Mouse (Mus musculus) neural tube, embryonic 11.5 days (tissue): ENCODE results near the gene Ppara. TPM values are rescaled to one million over a fixed set of nuclear protein-coding genes. Genes with fewer than 3 reads are reported as not detected.

Experiments
- ATAC-seq: fragments of 200-750 bp; cut with Nextera tagmentation; 2 replicates; pipeline ENCODE4 v1.8.0; 2017; ENCODE audit warnings: moderate number of reproducible peaks, mild to moderate bottlenecking, moderate TSS enrichment, moderate library complexity; ENCODE audit not compliant: insufficient read depth, low FRiP score, low TSS enrichment
- DNase-seq: peaks from one replicate; pipeline ENCODE4 v3.0.0-alpha.2; 2015; ENCODE audit warnings: low spot score
- H3K27ac ChIP-seq: fragments of 300-500 bp; sonication (generic); 2 replicates; pipeline ENCODE4 v1.5.1; 2014; ENCODE audit warnings: low read depth, mild to moderate bottlenecking, low read length
- H3K27me3 ChIP-seq: fragments of 300-500 bp; sonication (generic); 2 replicates; pipeline ENCODE4 v1.6.1; 2014; ENCODE audit warnings: mild to moderate bottlenecking, low read length, mixed read lengths; ENCODE audit not compliant: control insufficient read depth, insufficient read depth
- H3K36me3 ChIP-seq: fragments of 300-500 bp; sonication (generic); 2 replicates; pipeline ENCODE4 v1.6.1; 2014; ENCODE audit warnings: mild to moderate bottlenecking, low read length, moderate library complexity, mixed read lengths; ENCODE audit not compliant: control insufficient read depth, insufficient read depth
- H3K4me1 ChIP-seq: fragments of 300-500 bp; sonication (generic); 2 replicates; pipeline ENCODE4 v1.6.1; 2014; ENCODE audit warnings: low read length, mixed read lengths; ENCODE audit not compliant: control insufficient read depth, insufficient read depth
- H3K4me2 ChIP-seq: fragments of 300-500 bp; sonication (generic); 2 replicates; pipeline ENCODE4 v1.6.1; 2014; ENCODE audit warnings: low read depth, mild to moderate bottlenecking, moderate library complexity
- H3K4me3 ChIP-seq: fragments of 300-500 bp; sonication (generic); 2 replicates; pipeline ENCODE4 v1.5.1; 2014; ENCODE audit warnings: low read depth, low read length
- H3K9ac ChIP-seq: fragments of 300-500 bp; sonication (generic); 2 replicates; pipeline ENCODE4 v1.6.1; 2014; ENCODE audit warnings: mild to moderate bottlenecking, low read length
- H3K9me3 ChIP-seq: fragments of 300-500 bp; sonication (generic); 2 replicates; pipeline ENCODE4 v1.6.1; 2016; ENCODE audit warnings: low read length; ENCODE audit not compliant: control insufficient read depth
- WGBS: fragments of 180-500 bp; shearing (Covaris S2); extraction: QIAGEN DNeasy Blood & Tissue Kit; methylation state at CpG from one replicate; pipeline ENCODE4 v1.1.7; 2014; 5-methylcytosine and 5-hydroxymethylcytosine counted together
- polyA plus RNA-seq: library from polyadenylated mRNA; unstranded; fragments of >200 nt; fragmentation: Nextera tagmentation; extraction: Ambion mirVana; gene quantifications from 2 replicates; pipeline ENCODE4 v1.2.1, GENCODE M21; 2014

The Ppara gene
- polyA plus RNA-seq, 1 experiment from 2014 or later: 0.25 TPM

DNA sequence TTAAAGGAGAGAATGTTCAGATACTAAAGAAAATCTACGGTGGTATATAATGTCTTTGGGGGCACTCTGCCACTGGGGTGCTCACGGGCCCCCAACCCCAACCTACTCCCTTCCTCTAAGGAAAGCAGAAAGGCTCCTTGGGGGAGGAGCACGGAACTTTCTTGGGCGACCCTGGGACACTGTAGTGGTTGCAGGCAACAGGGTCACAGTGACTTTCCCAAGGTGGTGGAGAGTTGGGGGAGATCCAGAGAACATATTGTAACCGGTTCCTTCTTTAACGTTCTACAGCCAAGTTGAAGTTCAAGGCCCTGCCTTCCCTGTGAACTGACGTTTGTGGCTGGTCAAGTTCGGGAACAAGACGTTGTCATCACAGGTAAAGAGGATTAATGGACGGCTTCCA is 1.7 kb downstream of the Ppara start:
- no peak overlapping the region for H3K9ac ChIP-seq
- H3K36me3 ChIP-seq: no peaks in the 10 kb centered on the region
- H3K9me3 ChIP-seq: no peaks in the 10 kb centered on the region
- peaks cover 3% of the 10 kb centered on the region; the same call in 1 of the 2 replicates for H3K4me1 ChIP-seq
- H3K4me3 ChIP-seq: no peak overlapping the region
- ATAC-seq: no peak
- no peak overlapping the region for H3K4me2 ChIP-seq
- no peak for DNase-seq
- peaks cover 48% of the 10 kb centered on the region for H3K27me3 ChIP-seq
- no peak overlapping the region for H3K27ac ChIP-seq
- WGBS: 55% methylated on average over 10 of the region's 10 CpGs

DNA sequence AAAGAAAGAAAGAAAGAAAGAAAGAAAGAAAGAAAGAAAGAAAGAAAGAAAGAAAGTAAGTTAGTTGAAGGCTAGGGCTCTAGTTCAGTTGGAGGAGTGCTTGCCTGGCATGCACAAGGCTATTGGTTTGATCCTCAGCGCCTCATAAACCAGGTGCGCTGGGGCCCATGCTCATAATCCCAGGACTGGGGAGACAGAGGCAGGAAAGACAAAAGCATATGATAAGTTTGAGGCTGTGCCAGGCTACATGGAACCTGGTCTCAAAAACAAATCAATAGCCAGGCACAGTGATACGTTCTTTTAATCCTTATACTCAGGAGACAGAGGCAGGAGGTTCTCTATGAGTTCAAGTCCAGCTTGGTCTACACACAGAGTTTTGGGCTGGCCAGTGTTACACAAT is 3.6 kb downstream of the Ppara start:
- DNase-seq: no peak

GRCm38 (mm10) chr15:85738939-85739338 is 4.2 kb downstream of the Ppara start:
- Histone ChIP-seq H3K27ac (no peak overlapping the region), H3K4me3 (no peak overlapping the region), H3K27me3 (peaks cover 35% of the 10 kb centered on the region), H3K4me1 (peaks cover 3% of the 10 kb centered on the region; the same call in 1 of the 2 replicates), H3K9me3 (no peaks in the 10 kb centered on the region), H3K4me2 (no peak overlapping the region), H3K36me3 (no peaks in the 10 kb centered on the region), H3K9ac (no peak overlapping the region)
- DNase-seq (no peak), ATAC-seq (no peak)
- 81% methylated on average over 5 of the region's 5 CpGs for WGBS

More for the DNA sequence above, 3.6 kb downstream of the Ppara start:
- no peak overlapping the region for H3K4me2 ChIP-seq
- no peak overlapping the region for H3K27ac ChIP-seq
- 78% methylated on average over 3 of the region's 3 CpGs for WGBS
- peaks cover 40% of the 10 kb centered on the region for H3K27me3 ChIP-seq
- no peak for ATAC-seq
- no peaks in the 10 kb centered on the region for H3K36me3 ChIP-seq
- H3K4me3 ChIP-seq: no peak overlapping the region
- peaks cover 3% of the 10 kb centered on the region; the same call in 1 of the 2 replicates for H3K4me1 ChIP-seq
- H3K9me3 ChIP-seq: no peaks in the 10 kb centered on the region
- no peak overlapping the region for H3K9ac ChIP-seq

DNA sequence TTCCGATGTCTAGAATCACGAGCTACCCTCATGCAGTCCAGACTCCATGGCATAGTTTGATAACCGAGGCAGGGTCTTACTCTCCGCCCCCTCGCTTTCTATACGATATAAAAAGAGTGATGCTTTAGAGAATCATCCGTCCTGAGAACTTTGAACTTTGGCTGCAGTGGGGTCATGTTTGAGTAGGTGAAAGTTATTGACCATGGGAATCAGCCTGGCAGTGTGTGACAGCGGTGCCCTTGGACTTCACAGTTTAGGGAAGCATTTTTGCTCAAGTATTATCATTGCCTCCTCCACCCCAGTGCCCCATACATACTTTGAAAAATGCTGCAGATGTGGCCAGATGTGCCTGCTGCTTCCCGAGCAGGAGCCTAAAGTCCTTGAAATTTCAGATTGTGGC is 7.8 kb downstream of the Ppara start:
- Histone ChIP-seq H3K9ac (no peak overlapping the region), H3K4me2 (no peak overlapping the region), H3K4me3 (no peak overlapping the region), H3K4me1 (no peaks in the 10 kb centered on the region), H3K27ac (no peak overlapping the region), H3K27me3 (no peaks in the 10 kb centered on the region), H3K9me3 (no peaks in the 10 kb centered on the region), H3K36me3 (no peaks in the 10 kb centered on the region)
- DNase-seq (no peak), ATAC-seq (no peak)
- WGBS: 91% methylated on average over 9 of the region's 9 CpGs

GRCm38 (mm10) chr15:85743946-85744345 is 9.2 kb downstream of the Ppara start:
- no peaks in the 10 kb centered on the region for H3K9me3 ChIP-seq
- H3K27me3 ChIP-seq: no peaks in the 10 kb centered on the region
- no peak overlapping the region for H3K27ac ChIP-seq
- no peak overlapping the region for H3K9ac ChIP-seq
- no peaks in the 10 kb centered on the region for H3K4me1 ChIP-seq
- H3K36me3 ChIP-seq: no peaks in the 10 kb centered on the region
- WGBS: 79% methylated on average over 3 of the region's 3 CpGs
- H3K4me3 ChIP-seq: no peak overlapping the region
- no peak for ATAC-seq
- DNase-seq: no peak
- no peak overlapping the region for H3K4me2 ChIP-seq

DNA sequence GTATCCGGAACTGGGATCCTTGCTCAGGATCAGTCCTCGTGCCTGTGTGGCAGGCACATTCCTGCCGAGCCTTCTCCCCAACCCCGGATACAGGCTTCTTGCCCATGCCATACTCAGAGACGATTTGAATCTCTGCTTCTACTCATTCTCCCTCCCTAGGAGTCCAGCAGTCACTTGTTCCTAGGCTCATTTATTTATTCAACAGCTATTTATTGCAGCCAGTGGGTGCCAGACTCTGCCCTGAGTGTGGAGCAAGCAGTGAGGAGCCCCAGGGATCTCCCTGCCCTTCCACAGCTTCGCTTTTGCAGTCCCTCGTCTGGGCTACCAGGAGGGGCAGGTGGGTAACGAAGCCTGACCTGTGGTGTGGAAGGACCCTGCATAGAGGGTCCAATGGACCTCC is 11.4 kb downstream of the Ppara start:
- 71% methylated on average over 8 of the region's 8 CpGs for WGBS
- Histone ChIP-seq H3K4me2 (no peak overlapping the region), H3K9me3 (no peaks in the 10 kb centered on the region), H3K27ac (no peak overlapping the region), H3K9ac (no peak overlapping the region), H3K36me3 (no peaks in the 10 kb centered on the region), H3K4me3 (no peak overlapping the region), H3K27me3 (no peaks in the 10 kb centered on the region), H3K4me1 (no peaks in the 10 kb centered on the region)
- ATAC-seq (no peak), DNase-seq (no peak)

DNA sequence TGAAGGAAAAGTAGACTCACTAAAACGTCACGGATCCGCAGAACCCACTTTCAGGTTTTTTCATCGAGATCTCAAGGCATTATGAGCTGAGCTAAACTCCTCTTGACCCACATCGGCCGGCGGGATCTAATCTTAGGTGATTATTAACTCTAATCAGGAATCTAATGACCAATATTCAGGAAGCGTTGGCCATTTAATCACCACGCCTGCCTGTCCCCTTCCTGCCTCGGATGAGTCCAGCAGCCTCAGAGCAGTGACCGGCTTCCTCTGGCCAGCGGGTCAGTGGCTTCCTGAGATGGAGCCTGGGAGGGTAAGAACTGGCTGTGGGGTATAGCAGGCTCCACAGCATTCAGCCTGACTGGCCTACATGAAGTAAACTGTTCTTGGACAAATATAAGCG is 11.9 kb downstream of the Ppara start:
- Histone ChIP-seq H3K4me1 (no peaks in the 10 kb centered on the region), H3K27me3 (no peaks in the 10 kb centered on the region), H3K4me3 (no peak overlapping the region), H3K9me3 (no peaks in the 10 kb centered on the region), H3K27ac (no peak overlapping the region), H3K4me2 (no peak overlapping the region), H3K9ac (no peak overlapping the region), H3K36me3 (no peaks in the 10 kb centered on the region)
- ATAC-seq (no peak), DNase-seq (no peak)
- 88% methylated on average over 13 of the region's 13 CpGs for WGBS

- no peak for DNase-seq
- no peaks in the 10 kb centered on the region for H3K4me1 ChIP-seq
- WGBS: 82% methylated on average over 5 of the region's 5 CpGs
- no peak overlapping the region for H3K4me3 ChIP-seq
- no peak overlapping the region for H3K9ac ChIP-seq
- no peak overlapping the region for H3K4me2 ChIP-seq
- H3K9me3 ChIP-seq: no peaks in the 10 kb centered on the region
- no peak for ATAC-seq
- no peaks in the 10 kb centered on the region for H3K36me3 ChIP-seq
- H3K27ac ChIP-seq: no peak overlapping the region
- H3K27me3 ChIP-seq: no peaks in the 10 kb centered on the region
Measured at GRCm38 (mm10) chr15:85747951-85748350, 13.2 kb downstream of the Ppara start.

DNA sequence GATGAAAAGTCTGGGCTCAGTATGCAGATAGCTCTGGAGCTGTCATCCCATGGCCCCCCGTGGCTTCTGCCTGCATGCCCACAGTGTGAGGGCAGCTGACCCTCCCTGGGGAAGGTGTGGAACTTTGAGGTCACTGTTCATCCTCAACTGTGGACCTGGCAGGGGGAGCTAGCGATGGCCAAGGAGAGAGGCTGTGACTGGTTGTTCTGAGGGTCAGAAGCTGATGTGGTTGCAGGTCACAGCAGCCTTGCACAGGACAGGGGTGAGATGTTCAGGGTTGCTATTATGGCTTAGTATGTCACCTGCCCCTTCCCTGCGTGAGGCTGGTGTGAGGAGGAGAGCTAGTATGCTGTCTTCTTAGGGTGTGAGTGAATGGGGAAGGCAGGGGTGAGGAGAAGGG is 13.7 kb downstream of the Ppara start:
- no peak for DNase-seq

More for the DNA sequence above, 13.7 kb downstream of the Ppara start:
- Histone ChIP-seq H3K9me3 (no peaks in the 10 kb centered on the region), H3K4me1 (no peaks in the 10 kb centered on the region), H3K27me3 (no peaks in the 10 kb centered on the region), H3K4me3 (no peak overlapping the region), H3K36me3 (no peaks in the 10 kb centered on the region), H3K4me2 (no peak overlapping the region), H3K9ac (no peak overlapping the region), H3K27ac (no peak overlapping the region)
- ATAC-seq: no peak
- 81% methylated on average over 3 of the region's 3 CpGs for WGBS
